Mouse (Mus musculus) midbrain, embryonic 14.5 days (tissue): ENCODE data around the gene Fbxl13. TPM values are rescaled to one million over a fixed set of nuclear protein-coding genes. Genes with fewer than 3 reads are reported as not detected.
A peak's percentile ranks its signal among the peaks of the same experiment; 100 is the strongest.

ENCODE experiments used
- ATAC-seq: fragments of 200-750 bp; cut with Nextera tagmentation; 2 replicates; pipeline ENCODE4 v1.8.0; 2017; ENCODE audit warnings: moderate number of reproducible peaks, moderate library complexity; ENCODE audit not compliant: low FRiP score, low TSS enrichment
- DNase-seq: peaks from one replicate; pipeline ENCODE4 v3.0.0-alpha.2; 2015
- H3K27ac ChIP-seq: fragments of 300-500 bp; sonication (generic); replicated peaks from 2 replicates; pipeline ENCODE4 v1.5.1; 2014; ENCODE audit warnings: mild to moderate bottlenecking, low read depth, low read length, moderate library complexity
- H3K27me3 ChIP-seq: fragments of 300-500 bp; sonication (generic); 2 replicates; pipeline ENCODE4 v1.6.1; 2014; ENCODE audit warnings: low read length, control low read depth, mixed read lengths; ENCODE audit not compliant: control insufficient read depth, insufficient read depth
- H3K36me3 ChIP-seq: fragments of 300-500 bp; sonication (generic); 2 replicates; pipeline ENCODE4 v1.6.1; 2014; ENCODE audit warnings: low read length, control low read depth; ENCODE audit not compliant: control insufficient read depth, insufficient read depth
- H3K4me1 ChIP-seq: fragments of 300-500 bp; sonication (generic); 2 replicates; pipeline ENCODE4 v1.6.1; 2014; ENCODE audit warnings: mild to moderate bottlenecking, antibody characterized with exemption, low read length, control low read depth; ENCODE audit not compliant: control insufficient read depth, insufficient read depth
- H3K4me2 ChIP-seq: fragments of 300-500 bp; sonication (generic); 2 replicates; pipeline ENCODE4 v1.6.1; 2014; ENCODE audit warnings: mild to moderate bottlenecking, low read length, moderate library complexity
- H3K4me3 ChIP-seq: fragments of 300-500 bp; sonication (generic); replicated peaks from 2 replicates; pipeline ENCODE4 v1.5.1; 2014; ENCODE audit warnings: low read depth, low read length
- H3K9ac ChIP-seq: fragments of 300-500 bp; sonication (generic); replicated peaks from 2 replicates; pipeline ENCODE4 v1.6.1; 2014; ENCODE audit warnings: mild to moderate bottlenecking, low read length, moderate library complexity
- H3K9me3 ChIP-seq: fragments of 300-500 bp; sonication (generic); 2 replicates; pipeline ENCODE4 v1.6.1; 2016; ENCODE audit warnings: low read length, control low read depth, mixed read lengths; ENCODE audit not compliant: control insufficient read depth
- WGBS: fragments of 180-500 bp; shearing (Covaris S2); extraction: QIAGEN DNeasy Blood & Tissue Kit; methylation state at CpG from one replicate; pipeline ENCODE4 v1.1.7; 2014; 5-methylcytosine and 5-hydroxymethylcytosine counted together
- polyA plus RNA-seq: library from polyadenylated mRNA; unstranded; fragments of >200 nt; fragmentation: Nextera tagmentation; extraction: Ambion mirVana; gene quantifications from 2 replicates; pipeline ENCODE4 v1.2.1, GENCODE M21; 2014

Gene Fbxl13
- polyA plus RNA-seq, 1 experiment from 2014 or later = 0.09 TPM

- Histone ChIP-seq H3K9me3 (no peaks in the 10 kb centered on the region), H3K4me2 (no peak overlapping the region), H3K4me1 (no peaks in the 10 kb centered on the region), H3K4me3 (no peak overlapping the region), H3K36me3 (no peaks in the 10 kb centered on the region), H3K9ac (no peak overlapping the region), H3K27me3 (no peaks in the 10 kb centered on the region), H3K27ac (no peak overlapping the region)
- WGBS = 91% methylated on average over 3 of the region's 3 CpGs
- DNase-seq (no peak), ATAC-seq (no peak)
Observed at GRCm38 (mm10) chr5:21487306-21487705, 158.1 kb downstream of the Fbxl13 start.

GRCm38 (mm10) chr5:21486798-21487197 lies 158.6 kb downstream of the Fbxl13 start:
- Histone ChIP-seq H3K9ac (no peak overlapping the region), H3K9me3 (no peaks in the 10 kb centered on the region), H3K36me3 (no peaks in the 10 kb centered on the region), H3K4me2 (no peak overlapping the region), H3K27me3 (no peaks in the 10 kb centered on the region), H3K4me3 (no peak overlapping the region), H3K4me1 (no peaks in the 10 kb centered on the region), H3K27ac (no peak overlapping the region)
- ATAC-seq = no peak
- WGBS = 90% methylated on average over 5 of the region's 5 CpGs
- DNase-seq = no peak

GRCm38 (mm10) chr5:21485197-21485829 lies 160.1 kb downstream of the Fbxl13 start:
- no peaks in the 10 kb centered on the region for H3K27me3 ChIP-seq
- ATAC-seq (no peak), DNase-seq (no peak)
- H3K9me3 ChIP-seq = no peaks in the 10 kb centered on the region
- H3K36me3 ChIP-seq = no peaks in the 10 kb centered on the region
- H3K4me1 ChIP-seq = no peaks in the 10 kb centered on the region
- H3K9ac ChIP-seq = no peak overlapping the region
- WGBS = 96% methylated on average over 8 of the region's 8 CpGs
- H3K4me3 ChIP-seq = no peak overlapping the region
- no peak overlapping the region for H3K27ac ChIP-seq
- no peak overlapping the region for H3K4me2 ChIP-seq

GRCm38 (mm10) chr5:21483275-21483674 lies 162.2 kb downstream of the Fbxl13 start:
- H3K36me3 ChIP-seq = no peaks in the 10 kb centered on the region
- no peaks in the 10 kb centered on the region for H3K4me1 ChIP-seq
- H3K27ac ChIP-seq = no peak overlapping the region
- ATAC-seq (no peak), DNase-seq (no peak)
- H3K9me3 ChIP-seq = no peaks in the 10 kb centered on the region
- no peaks in the 10 kb centered on the region for H3K27me3 ChIP-seq
- H3K9ac ChIP-seq = no peak overlapping the region
- WGBS = 90% methylated on average over 8 of the region's 8 CpGs
- H3K4me3 ChIP-seq = no peak overlapping the region
- H3K4me2 ChIP-seq = no peak overlapping the region

- H3K36me3 ChIP-seq = no peaks in the 10 kb centered on the region
- peak; percentile 24 for DNase-seq
- no peaks in the 10 kb centered on the region for H3K27me3 ChIP-seq
- no peaks in the 10 kb centered on the region for H3K4me1 ChIP-seq
- no peak overlapping the region for H3K4me3 ChIP-seq
- no peak overlapping the region for H3K4me2 ChIP-seq
- no peak overlapping the region for H3K9ac ChIP-seq
- H3K27ac ChIP-seq = no peak overlapping the region
- no peaks in the 10 kb centered on the region for H3K9me3 ChIP-seq
- no peak for ATAC-seq
- WGBS = 24% methylated on average over 11 of the region's 11 CpGs
Observed at GRCm38 (mm10) chr5:21482446-21483222, 162.8 kb downstream of the Fbxl13 start.

- no peaks in the 10 kb centered on the region for H3K9me3 ChIP-seq
- no peaks in the 10 kb centered on the region for H3K4me1 ChIP-seq
- H3K27ac ChIP-seq = no peak overlapping the region
- DNase-seq (no peak), ATAC-seq (no peak)
- 89% methylated on average over 6 of the region's 6 CpGs for WGBS
- no peak overlapping the region for H3K4me3 ChIP-seq
- no peak overlapping the region for H3K4me2 ChIP-seq
- no peaks in the 10 kb centered on the region for H3K27me3 ChIP-seq
- H3K9ac ChIP-seq = no peak overlapping the region
- no peaks in the 10 kb centered on the region for H3K36me3 ChIP-seq
Observed at GRCm38 (mm10) chr5:21481521-21481920, 163.9 kb downstream of the Fbxl13 start.

GRCm38 (mm10) chr5:21479746-21480145 lies 165.7 kb downstream of the Fbxl13 start:
- no peaks in the 10 kb centered on the region for H3K27me3 ChIP-seq
- no peak for ATAC-seq
- H3K27ac ChIP-seq = no peak overlapping the region
- H3K4me1 ChIP-seq = no peaks in the 10 kb centered on the region
- DNase-seq = no peak
- H3K4me3 ChIP-seq = no peak overlapping the region
- H3K9me3 ChIP-seq = no peaks in the 10 kb centered on the region
- no peak overlapping the region for H3K9ac ChIP-seq
- WGBS = 93% methylated on average over 5 of the region's 5 CpGs
- no peaks in the 10 kb centered on the region for H3K36me3 ChIP-seq
- no peak overlapping the region for H3K4me2 ChIP-seq

- H3K9ac ChIP-seq = no peak overlapping the region
- no peaks in the 10 kb centered on the region for H3K4me1 ChIP-seq
- H3K27ac ChIP-seq = no peak overlapping the region
- no peak overlapping the region for H3K4me3 ChIP-seq
- no peaks in the 10 kb centered on the region for H3K27me3 ChIP-seq
- WGBS = 96% methylated on average over 5 of the region's 5 CpGs
- H3K4me2 ChIP-seq = no peak overlapping the region
- no peaks in the 10 kb centered on the region for H3K36me3 ChIP-seq
- ATAC-seq = no peak
- DNase-seq = no peak
- H3K9me3 ChIP-seq = no peaks in the 10 kb centered on the region
Observed at GRCm38 (mm10) chr5:21478428-21478827, 167.0 kb downstream of the Fbxl13 start.

GRCm38 (mm10) chr5:21468100-21468499 lies 177.3 kb downstream of the Fbxl13 start:
- Histone ChIP-seq H3K4me3 (no peak overlapping the region), H3K4me1 (no peaks in the 10 kb centered on the region), H3K27ac (no peak overlapping the region), H3K9me3 (no peaks in the 10 kb centered on the region), H3K27me3 (no peaks in the 10 kb centered on the region), H3K36me3 (no peaks in the 10 kb centered on the region), H3K9ac (no peak overlapping the region), H3K4me2 (no peak overlapping the region)
- DNase-seq = no peak
- ATAC-seq = no peak
- 96% methylated on average over 12 of the region's 12 CpGs for WGBS
